Mouse (Mus musculus): ENCODE results near the gene Tmem201. TPM values are rescaled to one million over a fixed set of nuclear protein-coding genes. Genes with fewer than 3 reads are reported as not detected.

Tmem201 gene
- polyA plus RNA-seq (2015; fragmentation: Nextera tagmentation; extraction: Ambion mirVana), result 43.9 and 49.7 TPM in 2 replicates

GRCm38 (mm10) chr4:149737383-149738324, at the start of gene Tmem201:
Gene Tmem201, minus strand, starts transcription at chr4:149738044.
- peak; percentile 91 for ATAC-seq
- WGBS, result under 1% methylated on average over 83 of the region's 97 CpGs
- H3K9ac ChIP-seq (ENCODE audit: low read depth, low read length), result peak within 1 kb of the TSS; percentile 94
- peak within 1 kb of the TSS; percentile 84 for H3K27ac ChIP-seq (ENCODE audit: low read depth, low read length)
- peak within 1 kb of the TSS; percentile 92 for H3K4me3 ChIP-seq (ENCODE audit: low read length)
- H3K9me3 ChIP-seq (ENCODE audit: control insufficient read depth, low read length), result no peaks in the 10 kb centered on the region
- peaks cover 50% of the 10 kb centered on the region for H3K4me1 ChIP-seq (ENCODE audit: control insufficient read depth, insufficient read depth, low read depth, low read length)
- H3K4me2 ChIP-seq (ENCODE audit: low read length), result peak within 1 kb of the TSS; percentile 69
- peaks cover under 1% of the 10 kb centered on the region; the same call in 1 of the 2 replicates for H3K36me3 ChIP-seq (ENCODE audit: control insufficient read depth, insufficient read depth, low read length)
- H3K27me3 ChIP-seq (replicated peaks; ENCODE audit: control insufficient read depth, insufficient read depth, low read length), result no peaks in the 10 kb centered on the region

DNA sequence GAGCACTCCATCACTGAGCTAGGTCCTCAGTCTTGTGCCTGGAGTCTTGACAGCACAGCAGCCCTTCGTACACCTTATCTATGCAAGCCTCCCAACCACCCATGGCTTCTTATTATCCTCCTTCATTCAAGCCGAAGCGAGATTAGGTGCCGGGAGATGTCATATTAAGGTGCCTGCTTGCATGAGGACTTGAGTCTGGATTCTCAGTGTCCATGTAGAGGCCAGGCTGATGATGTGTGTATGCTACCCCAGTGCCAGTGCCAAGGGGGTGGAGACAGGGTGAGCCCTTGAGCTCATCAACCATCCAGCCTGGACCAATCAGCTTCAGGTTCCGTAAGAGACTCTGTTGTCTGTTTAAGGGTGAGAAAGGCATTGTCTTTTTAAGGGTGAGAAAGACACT, 47.1 kb upstream of the Tmem201 start:
- H3K27ac ChIP-seq (ENCODE audit: low read depth, low read length), result no peak overlapping the region
- H3K9ac ChIP-seq (ENCODE audit: low read depth, low read length), result no peak overlapping the region
- H3K4me3 ChIP-seq (ENCODE audit: low read length), result no peak overlapping the region
- ATAC-seq, result no peak
- no peaks in the 10 kb centered on the region for H3K4me1 ChIP-seq (ENCODE audit: control insufficient read depth, insufficient read depth, low read depth, low read length)
- H3K4me2 ChIP-seq (ENCODE audit: low read length), result no peak overlapping the region
- no peaks in the 10 kb centered on the region for H3K27me3 ChIP-seq (replicated peaks; ENCODE audit: control insufficient read depth, insufficient read depth, low read length)
- H3K9me3 ChIP-seq (ENCODE audit: control insufficient read depth, low read length), result no peaks in the 10 kb centered on the region
- 89% methylated on average over 5 of the region's 5 CpGs for WGBS
- no peaks in the 10 kb centered on the region for H3K36me3 ChIP-seq (ENCODE audit: control insufficient read depth, insufficient read depth, low read length)

DNA sequence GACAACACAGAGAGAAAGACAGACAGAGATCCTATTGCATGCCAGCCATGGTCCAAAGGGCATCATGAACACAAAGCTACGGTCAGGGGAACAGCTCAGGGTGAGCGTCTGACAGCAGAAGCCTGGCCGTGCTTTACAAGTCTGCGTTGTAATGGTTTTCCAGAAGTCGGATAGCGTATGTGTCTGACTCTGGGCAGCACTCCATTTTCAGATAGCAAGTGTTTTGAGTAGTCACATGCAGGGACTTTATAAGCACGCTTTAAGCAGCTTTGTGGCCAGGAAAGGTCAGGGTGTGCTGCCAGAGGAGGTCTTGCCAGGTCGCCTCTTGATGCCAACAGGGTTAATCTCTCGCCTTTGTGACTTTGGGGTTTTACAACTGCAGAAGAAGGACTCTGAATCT, 46.5 kb upstream of the Tmem201 start:
- Histone ChIP-seq H3K9ac (ENCODE audit: low read depth, low read length) (no peak overlapping the region), H3K9me3 (ENCODE audit: control insufficient read depth, low read length) (no peaks in the 10 kb centered on the region), H3K4me2 (ENCODE audit: low read length) (no peak overlapping the region), H3K27me3 (replicated peaks; ENCODE audit: control insufficient read depth, insufficient read depth, low read length) (no peaks in the 10 kb centered on the region), H3K4me3 (ENCODE audit: low read length) (no peak overlapping the region), H3K27ac (ENCODE audit: low read depth, low read length) (no peak overlapping the region), H3K4me1 (ENCODE audit: control insufficient read depth, insufficient read depth, low read depth, low read length) (no peaks in the 10 kb centered on the region), H3K36me3 (ENCODE audit: control insufficient read depth, insufficient read depth, low read length) (no peaks in the 10 kb centered on the region)
- no peak for ATAC-seq
- WGBS, result 87% methylated on average over 9 of the region's 9 CpGs

- WGBS, result 71% methylated on average over 8 of the region's 8 CpGs
- Histone ChIP-seq H3K4me3 (ENCODE audit: low read length) (no peak overlapping the region), H3K4me1 (ENCODE audit: control insufficient read depth, insufficient read depth, low read depth, low read length) (no peaks in the 10 kb centered on the region), H3K9ac (ENCODE audit: low read depth, low read length) (no peak overlapping the region), H3K4me2 (ENCODE audit: low read length) (no peak overlapping the region), H3K9me3 (ENCODE audit: control insufficient read depth, low read length) (no peaks in the 10 kb centered on the region), H3K36me3 (ENCODE audit: control insufficient read depth, insufficient read depth, low read length) (no peaks in the 10 kb centered on the region), H3K27me3 (replicated peaks; ENCODE audit: control insufficient read depth, insufficient read depth, low read length) (no peaks in the 10 kb centered on the region), H3K27ac (ENCODE audit: low read depth, low read length) (no peak overlapping the region; the same call in 1 of the 2 replicates)
- ATAC-seq, result peak; percentile 54; the same call in 1 of the 2 replicates
Measured at GRCm38 (mm10) chr4:149782975-149783374, 45.1 kb upstream of the Tmem201 start.

GRCm38 (mm10) chr4:149780565-149781356, 42.9 kb upstream of the Tmem201 start:
- ATAC-seq, result no peak
- Histone ChIP-seq H3K27me3 (replicated peaks; ENCODE audit: control insufficient read depth, insufficient read depth, low read length) (no peaks in the 10 kb centered on the region), H3K9me3 (ENCODE audit: control insufficient read depth, low read length) (no peaks in the 10 kb centered on the region), H3K9ac (ENCODE audit: low read depth, low read length) (no peak overlapping the region), H3K4me3 (ENCODE audit: low read length) (no peak overlapping the region), H3K27ac (ENCODE audit: low read depth, low read length) (no peak overlapping the region), H3K4me2 (ENCODE audit: low read length) (no peak overlapping the region), H3K36me3 (ENCODE audit: control insufficient read depth, insufficient read depth, low read length) (no peaks in the 10 kb centered on the region), H3K4me1 (ENCODE audit: control insufficient read depth, insufficient read depth, low read depth, low read length) (no peaks in the 10 kb centered on the region; the same call in 1 of the 2 replicates)
- 71% methylated on average over 13 of the region's 13 CpGs for WGBS

GRCm38 (mm10) chr4:149779966-149780365, 42.1 kb upstream of the Tmem201 start:
- no peaks in the 10 kb centered on the region for H3K27me3 ChIP-seq (replicated peaks; ENCODE audit: control insufficient read depth, insufficient read depth, low read length)
- H3K4me3 ChIP-seq (ENCODE audit: low read length), result no peak overlapping the region
- no peaks in the 10 kb centered on the region; the same call in 1 of the 2 replicates for H3K4me1 ChIP-seq (ENCODE audit: control insufficient read depth, insufficient read depth, low read depth, low read length)
- WGBS, result 84% methylated on average over 9 of the region's 9 CpGs
- no peak overlapping the region for H3K4me2 ChIP-seq (ENCODE audit: low read length)
- no peak overlapping the region for H3K9ac ChIP-seq (ENCODE audit: low read depth, low read length)
- H3K9me3 ChIP-seq (ENCODE audit: control insufficient read depth, low read length), result no peaks in the 10 kb centered on the region
- no peak for ATAC-seq
- H3K27ac ChIP-seq (ENCODE audit: low read depth, low read length), result no peak overlapping the region
- no peaks in the 10 kb centered on the region for H3K36me3 ChIP-seq (ENCODE audit: control insufficient read depth, insufficient read depth, low read length)

GRCm38 (mm10) chr4:149777126-149777525, 39.3 kb upstream of the Tmem201 start:
- no peaks in the 10 kb centered on the region for H3K36me3 ChIP-seq (ENCODE audit: control insufficient read depth, insufficient read depth, low read length)
- WGBS, result 78% methylated on average over 9 of the region's 9 CpGs
- H3K4me1 ChIP-seq (ENCODE audit: control insufficient read depth, insufficient read depth, low read depth, low read length), result peaks cover 14% of the 10 kb centered on the region
- H3K4me2 ChIP-seq (ENCODE audit: low read length), result no peak overlapping the region
- H3K9ac ChIP-seq (ENCODE audit: low read depth, low read length), result no peak overlapping the region
- no peaks in the 10 kb centered on the region for H3K9me3 ChIP-seq (ENCODE audit: control insufficient read depth, low read length)
- H3K27ac ChIP-seq (ENCODE audit: low read depth, low read length), result no peak overlapping the region
- no peak overlapping the region for H3K4me3 ChIP-seq (ENCODE audit: low read length)
- no peaks in the 10 kb centered on the region for H3K27me3 ChIP-seq (replicated peaks; ENCODE audit: control insufficient read depth, insufficient read depth, low read length)
- ATAC-seq, result no peak

DNA sequence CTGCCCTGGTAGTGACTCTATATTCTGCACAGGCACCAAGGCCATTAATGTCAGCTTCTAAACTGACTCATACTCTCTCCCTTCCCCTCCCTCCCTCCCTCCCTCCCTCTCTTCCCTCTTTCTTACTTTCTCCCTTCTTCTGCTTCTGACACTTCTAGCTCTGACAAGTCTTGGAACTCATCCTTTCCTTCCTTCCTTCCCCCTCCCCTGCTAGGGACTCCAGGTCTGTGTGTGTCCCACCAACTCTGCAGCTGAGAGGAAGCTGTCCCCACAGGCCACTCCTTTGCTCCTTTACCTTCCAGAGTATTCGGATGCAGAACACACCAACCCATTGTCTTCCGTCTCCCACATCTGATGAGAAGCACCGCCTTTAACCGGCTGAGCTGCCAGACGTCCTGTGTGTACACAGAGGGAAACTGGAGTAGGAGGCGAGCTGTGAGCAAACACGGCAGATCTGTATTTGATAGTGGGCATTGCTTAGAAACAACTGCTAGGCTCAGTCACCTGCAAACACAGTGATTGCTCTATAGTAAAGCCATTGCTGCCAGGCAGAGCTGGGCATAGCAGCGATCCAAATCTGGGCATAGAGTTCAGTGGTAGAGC, 38.0 kb upstream of the Tmem201 start:
- no peak overlapping the region for H3K4me3 ChIP-seq (ENCODE audit: low read length)
- no peak overlapping the region for H3K9ac ChIP-seq (ENCODE audit: low read depth, low read length)
- ATAC-seq, result no peak
- no peak overlapping the region for H3K27ac ChIP-seq (ENCODE audit: low read depth, low read length)
- no peak overlapping the region for H3K4me2 ChIP-seq (ENCODE audit: low read length)
- peaks cover 17% of the 10 kb centered on the region for H3K4me1 ChIP-seq (ENCODE audit: control insufficient read depth, insufficient read depth, low read depth, low read length)
- no peaks in the 10 kb centered on the region for H3K27me3 ChIP-seq (replicated peaks; ENCODE audit: control insufficient read depth, insufficient read depth, low read length)
- no peaks in the 10 kb centered on the region for H3K9me3 ChIP-seq (ENCODE audit: control insufficient read depth, low read length)
- no peaks in the 10 kb centered on the region for H3K36me3 ChIP-seq (ENCODE audit: control insufficient read depth, insufficient read depth, low read length)
- WGBS, result 26% methylated on average over 8 of the region's 8 CpGs
